Mouse (Mus musculus) neural tube, embryonic 14.5 days (tissue): Measurements from ENCODE around the gene Tmem63b. TPM values are rescaled to one million over a fixed set of nuclear protein-coding genes. Genes with fewer than 3 reads are reported as not detected.
A peak's percentile ranks its signal among the peaks of the same experiment; 100 is the strongest.

Experiments
- ATAC-seq: fragments of 200-750 bp; cut with Nextera tagmentation; 2 replicates; pipeline ENCODE4 v1.8.0; 2017; ENCODE audit warnings: low read depth, mild to moderate bottlenecking, moderate TSS enrichment, moderate library complexity
- H3K27ac ChIP-seq: fragments of 300-500 bp; sonication (generic); 2 replicates; pipeline ENCODE4 v1.5.1; 2014; ENCODE audit warnings: low read depth, mild to moderate bottlenecking, control low read depth, low read length, moderate library complexity, mixed read lengths
- H3K27me3 ChIP-seq: fragments of 300-500 bp; sonication (generic); 2 replicates; pipeline ENCODE4 v1.6.1; 2014; ENCODE audit warnings: low read length; ENCODE audit not compliant: control insufficient read depth, insufficient read depth
- H3K36me3 ChIP-seq: fragments of 300-500 bp; sonication (generic); 2 replicates; pipeline ENCODE4 v1.6.1; 2014; ENCODE audit warnings: low read length, mixed read lengths; ENCODE audit not compliant: control insufficient read depth, insufficient read depth
- H3K4me1 ChIP-seq: fragments of 300-500 bp; sonication (generic); 2 replicates; pipeline ENCODE4 v1.6.1; 2014; ENCODE audit warnings: low read length; ENCODE audit not compliant: control insufficient read depth, insufficient read depth
- H3K4me2 ChIP-seq: fragments of 300-500 bp; sonication (generic); 2 replicates; pipeline ENCODE4 v1.6.1; 2014; ENCODE audit warnings: mild to moderate bottlenecking, low read depth, low read length, control low read depth
- H3K4me3 ChIP-seq: fragments of 300-500 bp; sonication (generic); 2 replicates; pipeline ENCODE4 v1.5.1; 2014; ENCODE audit warnings: low read depth, low read length, control low read depth, mixed read lengths
- H3K9ac ChIP-seq: fragments of 300-500 bp; sonication (generic); replicated peaks from 2 replicates; pipeline ENCODE4 v1.6.1; 2014; ENCODE audit warnings: low read depth, mild to moderate bottlenecking, control low read depth, low read length, mixed read lengths
- H3K9me3 ChIP-seq: fragments of 300-500 bp; sonication (generic); 2 replicates; pipeline ENCODE4 v1.6.1; 2016; ENCODE audit warnings: low read length; ENCODE audit not compliant: control insufficient read depth
- WGBS: fragments of 180-500 bp; shearing (Covaris S2); extraction: QIAGEN DNeasy Blood & Tissue Kit; methylation state at CpG from one replicate; pipeline ENCODE4 v1.1.7; 2014; 5-methylcytosine and 5-hydroxymethylcytosine counted together
- polyA plus RNA-seq: library from polyadenylated mRNA; unstranded; fragments of >200 nt; fragmentation: Nextera tagmentation; extraction: Ambion mirVana; gene quantifications from 2 replicates; pipeline ENCODE4 v1.2.1, GENCODE M21; 2014

Gene Tmem63b
- polyA plus RNA-seq, 1 experiment from 2014 or later, result 117 TPM

GRCm38 (mm10) chr17:45667481-45667880, 19.2 kb downstream of the Tmem63b start:
- no peaks in the 10 kb centered on the region for H3K9me3 ChIP-seq
- 92% methylated on average over 10 of the region's 10 CpGs for WGBS

GRCm38 (mm10) chr17:45666091-45666490, 20.6 kb downstream of the Tmem63b start:
- WGBS, result 83% methylated on average over 11 of the region's 11 CpGs
- Histone ChIP-seq H3K4me1 (no peaks in the 10 kb centered on the region), H3K9ac (no peak overlapping the region), H3K4me3 (no peak overlapping the region), H3K36me3 (peaks cover 43% of the 10 kb centered on the region), H3K4me2 (no peak overlapping the region), H3K27ac (no peak overlapping the region), H3K27me3 (no peaks in the 10 kb centered on the region), H3K9me3 (no peaks in the 10 kb centered on the region)
- no peak for ATAC-seq

More at GRCm38 (mm10) chr17:45667481-45667880, 19.2 kb downstream of the Tmem63b start:
- Histone ChIP-seq H3K4me1 (no peaks in the 10 kb centered on the region), H3K27me3 (no peaks in the 10 kb centered on the region), H3K4me2 (no peak overlapping the region), H3K9ac (no peak overlapping the region), H3K27ac (no peak overlapping the region), H3K4me3 (no peak overlapping the region), H3K36me3 (peaks cover 48% of the 10 kb centered on the region)
- ATAC-seq, result no peak

GRCm38 (mm10) chr17:45664608-45665007, 22.1 kb downstream of the Tmem63b start:
- Histone ChIP-seq H3K9me3 (no peaks in the 10 kb centered on the region), H3K4me2 (no peak overlapping the region), H3K27ac (no peak overlapping the region), H3K9ac (no peak overlapping the region), H3K36me3 (peaks cover 37% of the 10 kb centered on the region), H3K4me3 (no peak overlapping the region), H3K27me3 (no peaks in the 10 kb centered on the region), H3K4me1 (no peaks in the 10 kb centered on the region)
- no peak for ATAC-seq
- 95% methylated on average over 13 of the region's 13 CpGs for WGBS

GRCm38 (mm10) chr17:45663106-45663919, 23.4 kb downstream of the Tmem63b start:
- H3K27me3 ChIP-seq, result no peaks in the 10 kb centered on the region
- H3K4me1 ChIP-seq, result no peaks in the 10 kb centered on the region
- H3K36me3 ChIP-seq, result peaks cover 34% of the 10 kb centered on the region
- no peak overlapping the region for H3K9ac ChIP-seq
- peak; percentile 60 for ATAC-seq
- 27% methylated on average over 27 of the region's 27 CpGs for WGBS
- H3K4me3 ChIP-seq, result no peak overlapping the region
- H3K9me3 ChIP-seq, result no peaks in the 10 kb centered on the region
- H3K4me2 ChIP-seq, result 0 out of 2 replicates have a peak overlapping the region, but pooled peaks have one; percentile 14
- no peak overlapping the region for H3K27ac ChIP-seq

GRCm38 (mm10) chr17:45659225-45659624, 27.5 kb downstream of the Tmem63b start, which contains the start of gene Capn11:
Gene Capn11 (minus strand): TSS chr17:45659325.
- peaks cover 16% of the 10 kb centered on the region for H3K36me3 ChIP-seq
- H3K4me2 ChIP-seq, result no peak within 1 kb of the TSS
- H3K9ac ChIP-seq, result no peak within 1 kb of the TSS
- WGBS, result 86% methylated on average over 4 of the region's 4 CpGs
- no peak for ATAC-seq
- H3K27ac ChIP-seq, result no peak within 1 kb of the TSS
- H3K9me3 ChIP-seq, result no peaks in the 10 kb centered on the region
- H3K4me3 ChIP-seq, result no peak within 1 kb of the TSS
- H3K27me3 ChIP-seq, result no peaks in the 10 kb centered on the region
- H3K4me1 ChIP-seq, result no peaks in the 10 kb centered on the region

- no peak for ATAC-seq
- Histone ChIP-seq H3K27me3 (no peaks in the 10 kb centered on the region), H3K36me3 (peaks cover 6% of the 10 kb centered on the region; the same call in 1 of the 2 replicates), H3K4me1 (no peaks in the 10 kb centered on the region), H3K9ac (no peak overlapping the region), H3K4me2 (no peak overlapping the region), H3K4me3 (no peak overlapping the region), H3K27ac (no peak overlapping the region), H3K9me3 (no peaks in the 10 kb centered on the region)
- WGBS, result 25% methylated on average over 6 of the region's 6 CpGs
Observed at GRCm38 (mm10) chr17:45655820-45656219, 30.9 kb downstream of the Tmem63b start.

GRCm38 (mm10) chr17:45653233-45653632, 33.5 kb downstream of the Tmem63b start:
- Histone ChIP-seq H3K9ac (no peak overlapping the region), H3K27me3 (no peaks in the 10 kb centered on the region), H3K36me3 (no peaks in the 10 kb centered on the region), H3K4me2 (no peak overlapping the region), H3K9me3 (no peaks in the 10 kb centered on the region), H3K4me3 (no peak overlapping the region), H3K4me1 (no peaks in the 10 kb centered on the region), H3K27ac (no peak overlapping the region)
- no peak for ATAC-seq
- WGBS, result 79% methylated on average over 7 of the region's 7 CpGs

GRCm38 (mm10) chr17:45644185-45644584, 42.5 kb downstream of the Tmem63b start:
- Histone ChIP-seq H3K9me3 (no peaks in the 10 kb centered on the region), H3K36me3 (no peaks in the 10 kb centered on the region), H3K4me2 (no peak overlapping the region), H3K27ac (no peak overlapping the region), H3K27me3 (no peaks in the 10 kb centered on the region), H3K9ac (no peak overlapping the region), H3K4me1 (no peaks in the 10 kb centered on the region), H3K4me3 (no peak overlapping the region)
- WGBS, result 93% methylated on average over 4 of the region's 4 CpGs
- ATAC-seq, result no peak

GRCm38 (mm10) chr17:45642701-45643100, 44.0 kb downstream of the Tmem63b start:
- Histone ChIP-seq H3K4me2 (no peak overlapping the region), H3K9me3 (no peaks in the 10 kb centered on the region), H3K4me3 (no peak overlapping the region), H3K4me1 (no peaks in the 10 kb centered on the region), H3K9ac (no peak overlapping the region), H3K36me3 (no peaks in the 10 kb centered on the region), H3K27ac (no peak overlapping the region), H3K27me3 (no peaks in the 10 kb centered on the region)
- ATAC-seq, result peak; percentile 46; the same call in 1 of the 2 replicates
- 22% methylated on average over 12 of the region's 12 CpGs for WGBS
